Mouse (Mus musculus) hindbrain, embryonic 16.5 days (tissue): ENCODE measurements around the gene C1ql1. TPM values are rescaled to one million over a fixed set of nuclear protein-coding genes. Genes with fewer than 3 reads are reported as not detected.
"Not testable (repeated sequence)": the region's sequence is repeated elsewhere in the genome, so short reads cannot be mapped to it uniquely, and the experiment has no call there.

ENCODE experiments used
- ATAC-seq: fragments of 200-750 bp; cut with Nextera tagmentation; 2 replicates; pipeline ENCODE4 v1.8.0; 2017; ENCODE audit warnings: moderate TSS enrichment, moderate library complexity
- H3K27ac ChIP-seq: fragments of 300-500 bp; sonication (generic); 2 replicates; pipeline ENCODE4 v1.5.1; 2014; ENCODE audit warnings: low read depth, mild to moderate bottlenecking, control low read depth, low read length, moderate library complexity
- H3K27me3 ChIP-seq: fragments of 300-500 bp; sonication (generic); replicated peaks from 2 replicates; pipeline ENCODE4 v1.6.1; 2014; ENCODE audit warnings: low read length; ENCODE audit not compliant: control insufficient read depth, insufficient read depth
- H3K36me3 ChIP-seq: fragments of 300-500 bp; sonication (generic); 2 replicates; pipeline ENCODE4 v1.6.1; 2014; ENCODE audit warnings: mild to moderate bottlenecking, low read length, moderate library complexity, mixed read lengths; ENCODE audit not compliant: control insufficient read depth, insufficient read depth
- H3K4me1 ChIP-seq: fragments of 300-500 bp; sonication (generic); 2 replicates; pipeline ENCODE4 v1.6.1; 2014; ENCODE audit warnings: low read depth, low read length; ENCODE audit not compliant: control insufficient read depth, insufficient read depth
- H3K4me2 ChIP-seq: fragments of 300-500 bp; sonication (generic); 2 replicates; pipeline ENCODE4 v1.6.1; 2014; ENCODE audit warnings: mild to moderate bottlenecking, low read length, control low read depth, moderate library complexity
- H3K4me3 ChIP-seq: fragments of 300-500 bp; sonication (generic); 2 replicates; pipeline ENCODE4 v1.5.1; 2014; ENCODE audit warnings: mild to moderate bottlenecking, low read length, control low read depth, moderate library complexity
- H3K9ac ChIP-seq: fragments of 300-500 bp; sonication (generic); 2 replicates; pipeline ENCODE4 v1.6.1; 2014; ENCODE audit warnings: low read depth, mild to moderate bottlenecking, control low read depth, low read length, moderate library complexity
- H3K9me3 ChIP-seq: fragments of 300-500 bp; sonication (generic); 2 replicates; pipeline ENCODE4 v1.6.1; 2014; ENCODE audit warnings: mild to moderate bottlenecking, low read length, moderate library complexity; ENCODE audit not compliant: control insufficient read depth
- WGBS: fragments of 180-500 bp; shearing (Covaris S2); extraction: QIAGEN DNeasy Blood & Tissue Kit; methylation state at CpG from one replicate; pipeline ENCODE4 v1.1.7; 2014; 5-methylcytosine and 5-hydroxymethylcytosine counted together
- polyA plus RNA-seq: library from polyadenylated mRNA; unstranded; fragments of >200 nt; fragmentation: Nextera tagmentation; extraction: Ambion mirVana; gene quantifications from 2 replicates; pipeline ENCODE4 v1.2.1, GENCODE M21; 2015

Gene C1ql1
- polyA plus RNA-seq, 1 experiment from 2014 or later, result 9.9 TPM

GRCm38 (mm10) chr11:102984086-102984485 lies 37.6 kb upstream of the C1ql1 start:
- Histone ChIP-seq H3K4me2 (no peak overlapping the region), H3K27me3 (peaks cover 2% of the 10 kb centered on the region; the same call in 1 of the 2 replicates)

GRCm38 (mm10) chr11:102981151-102981890 lies 34.8 kb upstream of the C1ql1 start:
- Histone ChIP-seq H3K4me2 (no peak overlapping the region), H3K4me1 (no peaks in the 10 kb centered on the region; the same call in 1 of the 2 replicates), H3K9me3 (no peaks in the 10 kb centered on the region), H3K4me3 (no peak overlapping the region), H3K36me3 (no peaks in the 10 kb centered on the region), H3K27me3 (no peaks in the 10 kb centered on the region), H3K27ac (no peak overlapping the region), H3K9ac (no peak overlapping the region)
- no peak for ATAC-seq
- 52% methylated on average over 10 of the region's 10 CpGs for WGBS

More at GRCm38 (mm10) chr11:102984086-102984485, 37.6 kb upstream of the C1ql1 start:
- no peak overlapping the region for H3K9ac ChIP-seq
- H3K27ac ChIP-seq, result no peak overlapping the region
- no peak for ATAC-seq
- H3K9me3 ChIP-seq, result no peaks in the 10 kb centered on the region
- H3K36me3 ChIP-seq, result no peaks in the 10 kb centered on the region
- WGBS, result 73% methylated on average over 9 of the region's 9 CpGs
- no peak overlapping the region for H3K4me3 ChIP-seq
- no peaks in the 10 kb centered on the region; the same call in 1 of the 2 replicates for H3K4me1 ChIP-seq

GRCm38 (mm10) chr11:102978052-102978666 lies 31.7 kb upstream of the C1ql1 start:
- H3K9ac ChIP-seq, result no peak overlapping the region
- no peak overlapping the region for H3K27ac ChIP-seq
- ATAC-seq, result no peak
- no peak overlapping the region for H3K4me2 ChIP-seq
- H3K36me3 ChIP-seq, result no peaks in the 10 kb centered on the region
- no peak overlapping the region for H3K4me3 ChIP-seq
- H3K27me3 ChIP-seq, result no peaks in the 10 kb centered on the region
- H3K9me3 ChIP-seq, result no peaks in the 10 kb centered on the region
- 38% methylated on average over 5 of the region's 6 CpGs for WGBS
- H3K4me1 ChIP-seq, result no peaks in the 10 kb centered on the region

- H3K4me1 ChIP-seq, H3K27me3 ChIP-seq, H3K4me3 ChIP-seq, ATAC-seq, H3K27ac ChIP-seq, H3K9ac ChIP-seq, H3K36me3 ChIP-seq, H3K9me3 ChIP-seq, H3K4me2 ChIP-seq: not testable (repeated sequence)
- 86% methylated on average over 9 of the region's 9 CpGs for WGBS
These were observed 29.5 kb upstream of the C1ql1 start for GRCm38 (mm10) chr11:102975966-102976365.

GRCm38 (mm10) chr11:102972326-102972725 lies 25.8 kb upstream of the C1ql1 start:
- no peak for ATAC-seq
- H3K27ac ChIP-seq, result no peak overlapping the region
- H3K27me3 ChIP-seq, result no peaks in the 10 kb centered on the region
- no peak overlapping the region for H3K4me3 ChIP-seq
- H3K36me3 ChIP-seq, result no peaks in the 10 kb centered on the region
- H3K4me2 ChIP-seq, result no peak overlapping the region
- 68% methylated on average over 1 of the region's 1 CpGs for WGBS
- no peaks in the 10 kb centered on the region for H3K9me3 ChIP-seq
- H3K9ac ChIP-seq, result no peak overlapping the region
- no peaks in the 10 kb centered on the region; the same call in 1 of the 2 replicates for H3K4me1 ChIP-seq

GRCm38 (mm10) chr11:102971604-102972003 lies 25.1 kb upstream of the C1ql1 start:
- Histone ChIP-seq H3K4me3 (no peak overlapping the region), H3K4me2 (no peak overlapping the region), H3K27ac (no peak overlapping the region), H3K36me3 (no peaks in the 10 kb centered on the region), H3K9ac (no peak overlapping the region), H3K9me3 (no peaks in the 10 kb centered on the region), H3K27me3 (no peaks in the 10 kb centered on the region), H3K4me1 (no peaks in the 10 kb centered on the region; the same call in 1 of the 2 replicates)
- 30% methylated on average over 5 of the region's 5 CpGs for WGBS
- no peak for ATAC-seq

- Histone ChIP-seq H3K27me3 (no peaks in the 10 kb centered on the region), H3K9me3 (no peaks in the 10 kb centered on the region), H3K9ac (no peak overlapping the region), H3K27ac (0 out of 2 replicates have a peak overlapping the region, but pooled peaks have one; percentile 13), H3K36me3 (no peaks in the 10 kb centered on the region), H3K4me1 (peaks cover 17% of the 10 kb centered on the region), H3K4me3 (no peak overlapping the region), H3K4me2 (no peak overlapping the region)
- WGBS, result 67% methylated on average over 16 of the region's 16 CpGs
- ATAC-seq, result peak; percentile 31; the same call in 1 of the 2 replicates
These were observed 18.1 kb upstream of the C1ql1 start for GRCm38 (mm10) chr11:102964547-102965091.

- peak overlapping the region; percentile 53 for H3K9ac ChIP-seq
- no peaks in the 10 kb centered on the region for H3K27me3 ChIP-seq
- H3K27ac ChIP-seq, result peak overlapping the region; percentile 73
- H3K4me3 ChIP-seq, result no peak overlapping the region; the same call in 1 of the 2 replicates
- H3K36me3 ChIP-seq, result no peaks in the 10 kb centered on the region
- peaks cover 17% of the 10 kb centered on the region for H3K4me1 ChIP-seq
- no peaks in the 10 kb centered on the region for H3K9me3 ChIP-seq
- peak overlapping the region; percentile 45 for H3K4me2 ChIP-seq
- WGBS, result 17% methylated on average over 22 of the region's 24 CpGs
- peak; percentile 73 for ATAC-seq
These were observed 17.5 kb upstream of the C1ql1 start for GRCm38 (mm10) chr11:102963855-102964546.
